Mouse (Mus musculus): ENCODE measurements around the gene Syt13. TPM values are rescaled to one million over a fixed set of nuclear protein-coding genes. Genes with fewer than 3 reads are reported as not detected.

Gene Syt13
- total and polyA plus RNA-seq, 3 experiments = 0.10 to 0.47 (median 0.36) TPM

- no peak for DNase-seq
- Histone ChIP-seq H3K4me1 (ENCODE audit: control insufficient read depth, insufficient read depth, low read length) (no peaks in the 10 kb centered on the region), H3K27me3 (ENCODE audit: control insufficient read depth, insufficient read depth, low read length) (peaks cover 2% of the 10 kb centered on the region; the same call in 1 of the 2 replicates), H3K79me2 (replicated peaks; ENCODE audit: control insufficient read depth, insufficient read depth, low read length) (no peaks in the 10 kb centered on the region), H3K4me3 (no peak overlapping the region), H3K9ac (ENCODE audit: low read depth, low read length) (no peak overlapping the region), H3K27ac (no peak overlapping the region), H3K36me3 (ENCODE audit: control insufficient read depth, insufficient read depth, low read length) (no peaks in the 10 kb centered on the region)
- intact Hi-C loops (cut with DNase I) = no loop called here
- TF ChIP-seq POLR2A (IDR thresholded peaks at IDR 0.05; ENCODE audit: insufficient read depth, low read depth, low read length) = no peak
- TF ChIP-seq EP300 (IDR thresholded peaks at IDR 0.05; ENCODE audit: insufficient read depth, low read depth, low read length) = no peak
- no peak for TF ChIP-seq CTCF (IDR thresholded peaks at IDR 0.05)
- WGBS = 70% methylated on average over 1 of the region's 1 CpGs
Measured at GRCm38 (mm10) chr2:92874592-92874991, 40.3 kb upstream of the Syt13 start.

GRCm38 (mm10) chr2:92877488-92877887 lies 37.4 kb upstream of the Syt13 start:
- Histone ChIP-seq H3K4me3 (no peak overlapping the region), H3K4me1 (ENCODE audit: control insufficient read depth, insufficient read depth, low read length) (no peaks in the 10 kb centered on the region), H3K27ac (no peak overlapping the region), H3K36me3 (ENCODE audit: control insufficient read depth, insufficient read depth, low read length) (no peaks in the 10 kb centered on the region), H3K79me2 (replicated peaks; ENCODE audit: control insufficient read depth, insufficient read depth, low read length) (no peaks in the 10 kb centered on the region), H3K27me3 (ENCODE audit: control insufficient read depth, insufficient read depth, low read length) (peaks cover 2% of the 10 kb centered on the region; the same call in 1 of the 2 replicates), H3K9ac (ENCODE audit: low read depth, low read length) (no peak overlapping the region)
- no peak for TF ChIP-seq CTCF (IDR thresholded peaks at IDR 0.05)
- no peak for TF ChIP-seq EP300 (IDR thresholded peaks at IDR 0.05; ENCODE audit: insufficient read depth, low read depth, low read length)
- TF ChIP-seq POLR2A (IDR thresholded peaks at IDR 0.05; ENCODE audit: insufficient read depth, low read depth, low read length) = no peak
- WGBS = 79% methylated on average over 3 of the region's 3 CpGs
- intact Hi-C loops (cut with DNase I) = no loop called here
- no peak for DNase-seq

- no peaks in the 10 kb centered on the region; the same call in 1 of the 2 replicates for H3K4me1 ChIP-seq (ENCODE audit: control insufficient read depth, insufficient read depth, low read length)
- no peak overlapping the region for H3K4me3 ChIP-seq
- no peaks in the 10 kb centered on the region for H3K27me3 ChIP-seq (ENCODE audit: control insufficient read depth, insufficient read depth, low read length)
- TF ChIP-seq EP300 (IDR thresholded peaks at IDR 0.05; ENCODE audit: insufficient read depth, low read depth, low read length) (0 out of 2 replicates have a peak, but pooled peaks have one; percentile 27), CTCF (IDR thresholded peaks at IDR 0.05) (no peak; the same call in 1 of the 2 replicates), POLR2A (IDR thresholded peaks at IDR 0.05; ENCODE audit: insufficient read depth, low read depth, low read length) (no peak)
- no peaks in the 10 kb centered on the region for H3K36me3 ChIP-seq (ENCODE audit: control insufficient read depth, insufficient read depth, low read length)
- H3K9ac ChIP-seq (ENCODE audit: low read depth, low read length) = no peak overlapping the region
- no peaks in the 10 kb centered on the region for H3K79me2 ChIP-seq (replicated peaks; ENCODE audit: control insufficient read depth, insufficient read depth, low read length)
- no peak overlapping the region for H3K27ac ChIP-seq
- peak; percentile 22 to 46 for DNase-seq
- intact Hi-C loops (cut with DNase I) = no loop called here
- 2% methylated on average over 15 of the region's 15 CpGs for WGBS
Measured at GRCm38 (mm10) chr2:92883039-92883911, 31.6 kb upstream of the Syt13 start.

GRCm38 (mm10) chr2:92883912-92884243 lies 31.0 kb upstream of the Syt13 start:
- TF ChIP-seq POLR2A (IDR thresholded peaks at IDR 0.05; ENCODE audit: insufficient read depth, low read depth, low read length) = no peak
- Histone ChIP-seq H3K4me1 (ENCODE audit: control insufficient read depth, insufficient read depth, low read length) (no peaks in the 10 kb centered on the region; the same call in 1 of the 2 replicates), H3K36me3 (ENCODE audit: control insufficient read depth, insufficient read depth, low read length) (no peaks in the 10 kb centered on the region), H3K27ac (no peak overlapping the region), H3K79me2 (replicated peaks; ENCODE audit: control insufficient read depth, insufficient read depth, low read length) (no peaks in the 10 kb centered on the region), H3K4me3 (no peak overlapping the region), H3K9ac (ENCODE audit: low read depth, low read length) (no peak overlapping the region), H3K27me3 (ENCODE audit: control insufficient read depth, insufficient read depth, low read length) (no peaks in the 10 kb centered on the region)
- intact Hi-C loops (cut with DNase I) = no loop called here
- 0% methylated on average over 2 of the region's 2 CpGs for WGBS
- DNase-seq = peak in 1 of 2 experiments; percentile 14

GRCm38 (mm10) chr2:92884976-92885375 lies 29.9 kb upstream of the Syt13 start:
- H3K36me3 ChIP-seq (ENCODE audit: control insufficient read depth, insufficient read depth, low read length) = no peaks in the 10 kb centered on the region
- TF ChIP-seq CTCF (IDR thresholded peaks at IDR 0.05) = no peak
- TF ChIP-seq EP300 (IDR thresholded peaks at IDR 0.05; ENCODE audit: insufficient read depth, low read depth, low read length) = no peak
- no peak for TF ChIP-seq POLR2A (IDR thresholded peaks at IDR 0.05; ENCODE audit: insufficient read depth, low read depth, low read length)
- no peak overlapping the region for H3K4me3 ChIP-seq
- no peak overlapping the region for H3K27ac ChIP-seq
- 89% methylated on average over 6 of the region's 6 CpGs for WGBS
- H3K27me3 ChIP-seq (ENCODE audit: control insufficient read depth, insufficient read depth, low read length) = no peaks in the 10 kb centered on the region
- intact Hi-C loops (cut with DNase I) = no loop called here
- H3K79me2 ChIP-seq (replicated peaks; ENCODE audit: control insufficient read depth, insufficient read depth, low read length) = no peaks in the 10 kb centered on the region
- no peak overlapping the region for H3K9ac ChIP-seq (ENCODE audit: low read depth, low read length)
- no peak for DNase-seq
- H3K4me1 ChIP-seq (ENCODE audit: control insufficient read depth, insufficient read depth, low read length) = no peaks in the 10 kb centered on the region; the same call in 1 of the 2 replicates

- Histone ChIP-seq H3K36me3 (ENCODE audit: control insufficient read depth, insufficient read depth, low read length) (no peaks in the 10 kb centered on the region), H3K4me1 (ENCODE audit: control insufficient read depth, insufficient read depth, low read length) (no peaks in the 10 kb centered on the region; the same call in 1 of the 2 replicates), H3K27me3 (ENCODE audit: control insufficient read depth, insufficient read depth, low read length) (no peaks in the 10 kb centered on the region), H3K4me3 (no peak overlapping the region), H3K9ac (ENCODE audit: low read depth, low read length) (no peak overlapping the region), H3K27ac (no peak overlapping the region), H3K79me2 (replicated peaks; ENCODE audit: control insufficient read depth, insufficient read depth, low read length) (no peaks in the 10 kb centered on the region)
- TF ChIP-seq CTCF (IDR thresholded peaks at IDR 0.05) = no peak
- TF ChIP-seq EP300 (IDR thresholded peaks at IDR 0.05; ENCODE audit: insufficient read depth, low read depth, low read length) = no peak
- TF ChIP-seq POLR2A (IDR thresholded peaks at IDR 0.05; ENCODE audit: insufficient read depth, low read depth, low read length) = no peak
- intact Hi-C loops (cut with DNase I) = no loop called here
- DNase-seq = no peak
- WGBS = 62% methylated on average over 3 of the region's 3 CpGs
Measured at GRCm38 (mm10) chr2:92886862-92887261, 28.0 kb upstream of the Syt13 start.

Measured in heart, adult 2 months (tissue).